Mouse (Mus musculus): ENCODE results near the gene Hsdl2.

GRCm38 (mm10) chr4:59610411-59610810 is 29.0 kb downstream of the Hsdl2 start:
- no peak for TF ChIP-seq CTCF (IDR thresholded peaks at IDR 0.05; ENCODE audit: low read depth, low read length)
- no peak for TF ChIP-seq GATA1 (IDR thresholded peaks at IDR 0.05; ENCODE audit: borderline replicate concordance, low read length)
